Mouse (Mus musculus) cerebellum, postnatal 36 days (tissue): Measurements from ENCODE around the gene Tbxa2r.

Source experiments
- DNase-seq, 2 experiments: peaks; one replicate each; pipeline ENCODE4 v3.0.0; 2021 to 2022; ENCODE audit warnings: mixed read lengths in 2 of 2

The Tbxa2r gene

GRCm38 (mm10) chr10:81321436-81321835 is 7.1 kb upstream of the Tbxa2r start:
- DNase-seq = no peak

- DNase-seq = no peak
Observed at GRCm38 (mm10) chr10:81322444-81322843, 6.1 kb upstream of the Tbxa2r start.

GRCm38 (mm10) chr10:81323141-81323775 is 5.3 kb upstream of the Tbxa2r start:
- no peak for DNase-seq

- no peak for DNase-seq
Observed at GRCm38 (mm10) chr10:81323791-81324530, 4.6 kb upstream of the Tbxa2r start.

GRCm38 (mm10) chr10:81325176-81325575 is 3.4 kb upstream of the Tbxa2r start:
- no peak for DNase-seq

- no peak for DNase-seq
Observed at GRCm38 (mm10) chr10:81325781-81326180, 2.8 kb upstream of the Tbxa2r start.

- DNase-seq = no peak
Observed at GRCm38 (mm10) chr10:81326858-81327257, 1.7 kb upstream of the Tbxa2r start.

- no peak for DNase-seq
Observed at GRCm38 (mm10) chr10:81327959-81328358, 572 bp upstream of the Tbxa2r start.

GRCm38 (mm10) chr10:81329194-81329975 is 854 bp downstream of the Tbxa2r start:
- DNase-seq = no peak

- DNase-seq = no peak
Observed at GRCm38 (mm10) chr10:81330007-81330406, 1.5 kb downstream of the Tbxa2r start.

GRCm38 (mm10) chr10:81332277-81332676 is 3.7 kb downstream of the Tbxa2r start:
- DNase-seq = no peak

GRCm38 (mm10) chr10:81334324-81334723 is 5.8 kb downstream of the Tbxa2r start:
- DNase-seq = no peak

GRCm38 (mm10) chr10:81335393-81336340 is 7.1 kb downstream of the Tbxa2r start:
- DNase-seq = no peak

GRCm38 (mm10) chr10:81336558-81336957 is 8.0 kb downstream of the Tbxa2r start:
- DNase-seq = no peak

- no peak for DNase-seq
Observed at GRCm38 (mm10) chr10:81340551-81341332, 12.2 kb downstream of the Tbxa2r start.

- DNase-seq = peak; percentile 72 to 76
Observed at GRCm38 (mm10) chr10:81341333-81341949, 12.9 kb downstream of the Tbxa2r start.

GRCm38 (mm10) chr10:81342686-81343505 is 14.4 kb downstream of the Tbxa2r start, which contains the start of gene Gipc3:
Gene Gipc3, minus strand, starts transcription at chr10:81343266.
- DNase-seq = no peak

GRCm38 (mm10) chr10:81344421-81345161 is 16.1 kb downstream of the Tbxa2r start:
- DNase-seq = no peak

GRCm38 (mm10) chr10:81345162-81345534 is 16.6 kb downstream of the Tbxa2r start:
- no peak for DNase-seq
